Mouse (Mus musculus) E14TG2a.4 (cell line): Measurements from ENCODE around the gene Akap2.

Source experiments
- CTCF ChIP-seq: conservative IDR thresholded peaks from 2 replicates; pipeline ENCODE4 v1.5.1; 2014; ENCODE audit warnings: low read length
- POU5F1 ChIP-seq: IDR thresholded peaks from 2 replicates; pipeline ENCODE4 v1.6.1; 2014; ENCODE audit warnings: low read length, borderline replicate concordance

GRCm38 (mm10) chr4:57794547-57794946 lies 77.1 kb downstream of the Akap2 start:
- no peak for TF ChIP-seq CTCF
- no peak for TF ChIP-seq POU5F1
